Mouse (Mus musculus): Measurements from ENCODE around the gene Hs2st1. TPM values are rescaled to one million over a fixed set of nuclear protein-coding genes. Genes with fewer than 3 reads are reported as not detected.
A peak's percentile ranks its signal among the peaks of the same experiment; 100 is the strongest.

Hs2st1 gene
- total and polyA plus RNA-seq, 2 experiments from 2014 or later, result 14.1 to 57.7 TPM

GRCm38 (mm10) chr3:144565212-144565611 is 4.8 kb downstream of the Hs2st1 start:
- no peaks in the 10 kb centered on the region for H3K27me3 ChIP-seq (ENCODE audit: insufficient read depth, low read length)
- no peaks in the 10 kb centered on the region for H3K36me3 ChIP-seq (ENCODE audit: insufficient read depth)
- WGBS, result 74% methylated on average over 7 of the region's 7 CpGs
- no peaks in the 10 kb centered on the region for H3K9me3 ChIP-seq (ENCODE audit: low read length)
- no peak for TF ChIP-seq CTCF (IDR thresholded peaks at IDR 0.05; ENCODE audit: low read depth)
- no peak overlapping the region for H3K4me2 ChIP-seq (ENCODE audit: low read depth)
- DNase-seq (no peak), ATAC-seq (no peak)
- H3K4me1 ChIP-seq (ENCODE audit: insufficient read depth), result no peaks in the 10 kb centered on the region
- H3K27ac ChIP-seq (ENCODE audit: low read depth, low read length), result no peak overlapping the region
- H3K9ac ChIP-seq, result no peak overlapping the region
- no peak overlapping the region for H3K4me3 ChIP-seq (ENCODE audit: low read depth, low read length)

DNA sequence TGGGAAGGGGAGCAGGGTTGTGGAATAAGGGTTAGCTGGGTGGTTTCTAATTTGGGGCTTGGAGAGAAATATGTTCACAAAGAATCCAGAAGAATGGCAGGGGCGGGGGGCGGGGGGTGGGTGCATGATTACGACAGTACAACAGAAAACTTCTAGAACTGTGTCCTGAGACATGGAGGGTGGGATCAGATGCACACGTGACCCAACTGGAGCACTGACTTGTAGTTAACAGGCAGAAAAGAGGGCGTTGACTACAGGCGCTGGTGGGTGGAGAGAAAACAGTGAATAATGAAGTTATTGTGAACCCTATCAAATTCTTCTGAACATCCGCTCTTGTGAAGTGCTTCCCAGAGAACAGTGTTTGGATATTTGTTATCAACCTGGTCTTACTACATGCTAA is 6.1 kb downstream of the Hs2st1 start:
- Histone ChIP-seq H3K36me3 (ENCODE audit: insufficient read depth) (no peaks in the 10 kb centered on the region), H3K4me3 (ENCODE audit: low read depth, low read length) (no peak overlapping the region), H3K9me3 (ENCODE audit: low read length) (no peaks in the 10 kb centered on the region), H3K27me3 (ENCODE audit: insufficient read depth, low read length) (no peaks in the 10 kb centered on the region), H3K27ac (ENCODE audit: low read depth, low read length) (no peak overlapping the region), H3K9ac (no peak overlapping the region), H3K4me2 (ENCODE audit: low read depth) (no peak overlapping the region), H3K4me1 (ENCODE audit: insufficient read depth) (no peaks in the 10 kb centered on the region)
- ATAC-seq, result no peak
- WGBS, result 79% methylated on average over 7 of the region's 7 CpGs
- no peak for TF ChIP-seq CTCF (IDR thresholded peaks at IDR 0.05; ENCODE audit: low read depth)
- no peak for DNase-seq

GRCm38 (mm10) chr3:144561511-144562250 is 8.3 kb downstream of the Hs2st1 start:
- ATAC-seq (peak; percentile 19; the same call in 1 of the 2 replicates), DNase-seq (no peak)
- peaks cover 12% of the 10 kb centered on the region for H3K4me1 ChIP-seq (ENCODE audit: insufficient read depth)
- H3K9me3 ChIP-seq (ENCODE audit: low read length), result no peaks in the 10 kb centered on the region
- H3K4me3 ChIP-seq (ENCODE audit: low read depth, low read length), result no peak overlapping the region
- H3K27me3 ChIP-seq (ENCODE audit: insufficient read depth, low read length), result no peaks in the 10 kb centered on the region
- H3K27ac ChIP-seq (ENCODE audit: low read depth, low read length), result no peak overlapping the region
- H3K4me2 ChIP-seq (ENCODE audit: low read depth), result no peak overlapping the region
- no peak overlapping the region for H3K9ac ChIP-seq
- 63% methylated on average over 22 of the region's 22 CpGs for WGBS
- H3K36me3 ChIP-seq (ENCODE audit: insufficient read depth), result no peaks in the 10 kb centered on the region
- no peak for TF ChIP-seq CTCF (IDR thresholded peaks at IDR 0.05; ENCODE audit: low read depth)

- no peaks in the 10 kb centered on the region for H3K27me3 ChIP-seq (ENCODE audit: insufficient read depth, low read length)
- WGBS, result 39% methylated on average over 5 of the region's 5 CpGs
- TF ChIP-seq CTCF (IDR thresholded peaks at IDR 0.05; ENCODE audit: low read depth), result no peak
- DNase-seq (no peak), ATAC-seq (no peak)
- H3K4me2 ChIP-seq (ENCODE audit: low read depth), result peak overlapping the region; percentile 13; the same call in 1 of the 2 replicates
- no peak overlapping the region for H3K4me3 ChIP-seq (ENCODE audit: low read depth, low read length)
- no peak overlapping the region for H3K27ac ChIP-seq (ENCODE audit: low read depth, low read length)
- H3K9me3 ChIP-seq (ENCODE audit: low read length), result no peaks in the 10 kb centered on the region
- no peak overlapping the region for H3K9ac ChIP-seq
- peaks cover 15% of the 10 kb centered on the region for H3K4me1 ChIP-seq (ENCODE audit: insufficient read depth)
- H3K36me3 ChIP-seq (ENCODE audit: insufficient read depth), result no peaks in the 10 kb centered on the region
Measured at GRCm38 (mm10) chr3:144558274-144558673, 11.7 kb downstream of the Hs2st1 start.

GRCm38 (mm10) chr3:144556625-144557324 is 13.2 kb downstream of the Hs2st1 start:
- H3K4me3 ChIP-seq (ENCODE audit: low read depth, low read length), result no peak overlapping the region
- ATAC-seq (0 out of 2 replicates have a peak, but pooled peaks have one; percentile 18), DNase-seq (no peak)
- H3K4me2 ChIP-seq (ENCODE audit: low read depth), result peak overlapping the region; percentile 29
- H3K27ac ChIP-seq (ENCODE audit: low read depth, low read length), result no peak overlapping the region
- 9% methylated on average over 16 of the region's 16 CpGs for WGBS
- no peak for TF ChIP-seq CTCF (IDR thresholded peaks at IDR 0.05; ENCODE audit: low read depth)
- no peaks in the 10 kb centered on the region for H3K36me3 ChIP-seq (ENCODE audit: insufficient read depth)
- H3K9ac ChIP-seq, result peak overlapping the region; percentile 33
- H3K4me1 ChIP-seq (ENCODE audit: insufficient read depth), result peaks cover 15% of the 10 kb centered on the region
- no peaks in the 10 kb centered on the region for H3K9me3 ChIP-seq (ENCODE audit: low read length)
- no peaks in the 10 kb centered on the region for H3K27me3 ChIP-seq (ENCODE audit: insufficient read depth, low read length)

GRCm38 (mm10) chr3:144555144-144555543 is 14.8 kb downstream of the Hs2st1 start:
- ATAC-seq, result no peak
- DNase-seq, result no peak

DNA sequence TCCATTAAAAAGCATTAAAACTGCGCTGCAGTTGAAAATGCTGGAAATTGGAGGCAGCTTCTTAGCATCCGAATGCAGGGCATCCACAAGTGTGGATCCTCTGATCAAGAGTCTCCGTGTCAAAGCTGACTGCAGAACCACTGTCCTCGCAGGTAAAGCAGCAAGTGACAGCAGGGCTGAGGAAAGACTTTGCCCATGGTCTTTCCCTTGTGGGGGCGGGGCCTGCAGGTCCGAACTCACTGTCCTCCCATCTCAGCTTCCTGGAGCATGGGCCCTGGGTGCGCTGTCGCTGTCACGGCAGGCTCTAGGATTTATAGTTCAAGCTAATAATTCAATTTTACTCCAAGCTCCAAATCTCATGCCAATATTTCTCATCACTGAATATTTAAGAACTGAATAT is 15.5 kb downstream of the Hs2st1 start:
- Histone ChIP-seq H3K27me3 (ENCODE audit: insufficient read depth, low read length) (no peaks in the 10 kb centered on the region), H3K4me3 (ENCODE audit: low read depth, low read length) (no peak overlapping the region), H3K9ac (no peak overlapping the region), H3K9me3 (ENCODE audit: low read length) (no peaks in the 10 kb centered on the region), H3K4me2 (ENCODE audit: low read depth) (no peak overlapping the region), H3K36me3 (ENCODE audit: insufficient read depth) (no peaks in the 10 kb centered on the region), H3K27ac (ENCODE audit: low read depth, low read length) (no peak overlapping the region), H3K4me1 (ENCODE audit: insufficient read depth) (peaks cover 26% of the 10 kb centered on the region)
- ATAC-seq (no peak), DNase-seq (no peak)
- 51% methylated on average over 9 of the region's 9 CpGs for WGBS
- TF ChIP-seq CTCF (IDR thresholded peaks at IDR 0.05; ENCODE audit: low read depth), result no peak

More at GRCm38 (mm10) chr3:144555144-144555543, 14.8 kb downstream of the Hs2st1 start:
- no peak for TF ChIP-seq CTCF (IDR thresholded peaks at IDR 0.05; ENCODE audit: low read depth)
- H3K27ac ChIP-seq (ENCODE audit: low read depth, low read length), result no peak overlapping the region
- H3K27me3 ChIP-seq (ENCODE audit: insufficient read depth, low read length), result no peaks in the 10 kb centered on the region
- no peak overlapping the region for H3K4me2 ChIP-seq (ENCODE audit: low read depth)
- no peaks in the 10 kb centered on the region for H3K9me3 ChIP-seq (ENCODE audit: low read length)
- peaks cover 26% of the 10 kb centered on the region for H3K4me1 ChIP-seq (ENCODE audit: insufficient read depth)
- no peaks in the 10 kb centered on the region for H3K36me3 ChIP-seq (ENCODE audit: insufficient read depth)
- WGBS, result 46% methylated on average over 7 of the region's 7 CpGs
- H3K9ac ChIP-seq, result no peak overlapping the region
- H3K4me3 ChIP-seq (ENCODE audit: low read depth, low read length), result no peak overlapping the region
